ENCODE assay signal across 8 mouse cellular contexts in genomic region chr9:35267976-35268715, GRCm38 (mm10). TPM values are rescaled to one million over a fixed set of nuclear protein-coding genes. Genes with fewer than 3 reads are reported as not detected.
DNase-seq lines count a peak whose midpoint lies in the region; ATAC-seq and TF ChIP-seq lines count a peak whose summit lies in the region.

No protein-coding gene starts in this region.

- DNase-seq in heart, adult 11 months = peak; percentile 86
- no peak for DNase-seq in heart, postnatal 14 days
- peak; percentile 71 for DNase-seq in intestine, embryonic 14.5 days (ENCODE audit: low spot score)
- no peak for DNase-seq in midbrain, postnatal 0 days (ENCODE audit: low spot score)
- no peak for DNase-seq in ovary, adult 18-20 months (ENCODE audit: low spot score)
- DNase-seq in urinary bladder, postnatal 14 days (ENCODE audit: low spot score) = no peak

- intact Hi-C loops in heart, postnatal 14 days (cut with DNase I) = loop anchor here (1.0 to 5.0 kb wide), 2 partner anchors 57 to 156 kb away; partner anchors contain the start of gene Foxred1

- no peak overlapping the region; the same call in 1 of the 2 replicates for H3K27ac ChIP-seq in embryonic facial prominence, embryonic 12.5 days
- H3K27ac ChIP-seq in intestine, embryonic 14.5 days (ENCODE audit: low read depth) = peak overlapping the region; percentile 49; the same call in 1 of the 2 replicates
- peak overlapping the region; percentile 83 for H3K27ac ChIP-seq in midbrain, postnatal 0 days (ENCODE audit: low read depth, low read length)

- peak overlapping the region; percentile 64 for H3K9ac ChIP-seq in embryonic facial prominence, embryonic 12.5 days
- peak overlapping the region; percentile 71 for H3K9ac ChIP-seq in intestine, embryonic 14.5 days (ENCODE audit: low read length)
- peak overlapping the region; percentile 75 for H3K9ac ChIP-seq in midbrain, postnatal 0 days (replicated peaks; ENCODE audit: low read length, poor library complexity, severe bottlenecking)

- no peak for TF ChIP-seq CTCF in midbrain, postnatal 0 days (IDR thresholded peaks at IDR 0.05)

- H3K4me2 ChIP-seq in embryonic facial prominence, embryonic 12.5 days (replicated peaks) = peak overlapping the region; percentile 75
- peak overlapping the region; percentile 83 for H3K4me2 ChIP-seq in intestine, embryonic 14.5 days (ENCODE audit: low read length)
- H3K4me2 ChIP-seq in midbrain, postnatal 0 days (ENCODE audit: low read depth, low read length, poor library complexity, severe bottlenecking) = peak overlapping the region; percentile 75

- H3K27me3 ChIP-seq in embryonic facial prominence, embryonic 12.5 days = no peaks in the 10 kb centered on the region
- no peaks in the 10 kb centered on the region for H3K27me3 ChIP-seq in intestine, embryonic 14.5 days (replicated peaks; ENCODE audit: control insufficient read depth, insufficient read depth, low read length)
- H3K27me3 ChIP-seq in midbrain, postnatal 0 days (ENCODE audit: insufficient read depth, low read length) = no peaks in the 10 kb centered on the region

- peaks cover 21% of the 10 kb centered on the region for H3K36me3 ChIP-seq in embryonic facial prominence, embryonic 12.5 days
- peaks cover 26% of the 10 kb centered on the region for H3K36me3 ChIP-seq in intestine, embryonic 14.5 days (ENCODE audit: control insufficient read depth, insufficient read depth, low read length)
- H3K36me3 ChIP-seq in midbrain, postnatal 0 days (ENCODE audit: insufficient read depth, low read length) = peaks cover 1% of the 10 kb centered on the region; the same call in 1 of the 2 replicates

- peak; percentile 47 for ATAC-seq in CD4-positive, CD25-positive, alpha-beta regulatory T cell, adult 4 months
- peak; percentile 35; the same call in 1 of the 2 replicates for ATAC-seq in embryonic facial prominence, embryonic 12.5 days (ENCODE audit: insufficient number of reproducible peaks, insufficient read depth, low FRiP score, low TSS enrichment)
- peak; percentile 56 for ATAC-seq in intestine, embryonic 14.5 days (replicated peaks; ENCODE audit: low FRiP score, low TSS enrichment, low read depth)
- ATAC-seq in midbrain, postnatal 0 days (ENCODE audit: low FRiP score) = peak; percentile 60

- H3K9me3 ChIP-seq in embryonic facial prominence, embryonic 12.5 days = no peaks in the 10 kb centered on the region
- H3K9me3 ChIP-seq in intestine, embryonic 14.5 days (ENCODE audit: control insufficient read depth, low read length) = no peaks in the 10 kb centered on the region
- no peaks in the 10 kb centered on the region for H3K9me3 ChIP-seq in midbrain, postnatal 0 days (ENCODE audit: low read length)

- peak overlapping the region; percentile 57 for H3K4me3 ChIP-seq in embryonic facial prominence, embryonic 12.5 days
- peak overlapping the region; percentile 80 for H3K4me3 ChIP-seq in intestine, embryonic 14.5 days (ENCODE audit: low read depth, low read length)
- peak overlapping the region; percentile 51 for H3K4me3 ChIP-seq in midbrain, postnatal 0 days (ENCODE audit: low read depth, low read length)

- H3K4me1 ChIP-seq in embryonic facial prominence, embryonic 12.5 days = peaks cover 13% of the 10 kb centered on the region
- H3K4me1 ChIP-seq in intestine, embryonic 14.5 days (replicated peaks; ENCODE audit: control insufficient read depth, insufficient read depth, low read length) = peaks cover 8% of the 10 kb centered on the region
- H3K4me1 ChIP-seq in midbrain, postnatal 0 days (ENCODE audit: insufficient read depth, low read length) = peaks cover 12% of the 10 kb centered on the region; the same call in 1 of the 2 replicates

- WGBS in embryonic facial prominence, embryonic 12.5 days = 2% methylated on average over 21 of the region's 21 CpGs
- 2% methylated on average over 21 of the region's 21 CpGs for WGBS in intestine, embryonic 14.5 days
- 2% methylated on average over 21 of the region's 21 CpGs for WGBS in midbrain, postnatal 0 days

RNA-seq across cellular contexts. Expression of gene Rpusd4, which starts 0.5 kb away (rescaled TPM):
- 10 to 100 TPM; 10.8 to 10.9 TPM for total RNA-seq in heart, postnatal 14 days (2021)
- 10 to 100 TPM; 38.3 to 60.7 TPM for polyA plus RNA-seq in CD4-positive, CD25-positive, alpha-beta regulatory T cell, adult 4 months (2017; shearing (Covaris generic))
- polyA plus RNA-seq in embryonic facial prominence, embryonic 12.5 days (2016; fragmentation: Nextera tagmentation; extraction: Ambion mirVana) = 30.1 and 34.9 TPM in 2 replicates
- polyA plus RNA-seq in intestine, embryonic 14.5 days (2014; fragmentation: Nextera tagmentation; extraction: Ambion mirVana) = 29.1 and 37.1 TPM in 2 replicates
- 6.9 and 8.7 TPM in 2 replicates for total RNA-seq in midbrain, postnatal 0 days (2014; rRNA removed)
- 10.6 and 11.0 TPM in 2 replicates for polyA plus RNA-seq in midbrain, postnatal 0 days (2015; fragmentation: Nextera tagmentation; extraction: Ambion mirVana)

RNA-seq across cellular contexts. Expression of gene Fam118b, which starts 0.5 kb away (rescaled TPM):
- 10 to 100 TPM; 15.4 to 16.8 TPM for total RNA-seq in heart, postnatal 14 days (2021)
- polyA plus RNA-seq in CD4-positive, CD25-positive, alpha-beta regulatory T cell, adult 4 months (2017; shearing (Covaris generic)) = 10 to 100 TPM; 53.5 to 68.9 TPM
- 58.5 and 59.1 TPM in 2 replicates for polyA plus RNA-seq in embryonic facial prominence, embryonic 12.5 days (2016; fragmentation: Nextera tagmentation; extraction: Ambion mirVana)
- polyA plus RNA-seq in intestine, embryonic 14.5 days (2014; fragmentation: Nextera tagmentation; extraction: Ambion mirVana) = 43.1 and 43.2 TPM in 2 replicates
- 24.6 and 29.4 TPM in 2 replicates for total RNA-seq in midbrain, postnatal 0 days (2014; rRNA removed)
- polyA plus RNA-seq in midbrain, postnatal 0 days (2015; fragmentation: Nextera tagmentation; extraction: Ambion mirVana) = 37.4 and 41.5 TPM in 2 replicates

RNA-seq across cellular contexts. Expression of gene Foxred1, which starts 57.3 kb away (rescaled TPM):
- total RNA-seq in heart, postnatal 14 days (2021) = 10 to 100 TPM; 94.8 to 97.1 TPM
- polyA plus RNA-seq in CD4-positive, CD25-positive, alpha-beta regulatory T cell, adult 4 months (2017; shearing (Covaris generic)) = 10 to 100 TPM; 26.3 to 55.3 TPM
- polyA plus RNA-seq in embryonic facial prominence, embryonic 12.5 days (2016; fragmentation: Nextera tagmentation; extraction: Ambion mirVana) = 49.5 and 52.7 TPM in 2 replicates
- polyA plus RNA-seq in intestine, embryonic 14.5 days (2014; fragmentation: Nextera tagmentation; extraction: Ambion mirVana) = 39.9 and 40.9 TPM in 2 replicates
- 36.3 and 39.8 TPM in 2 replicates for total RNA-seq in midbrain, postnatal 0 days (2014; rRNA removed)
- 46.5 and 47.0 TPM in 2 replicates for polyA plus RNA-seq in midbrain, postnatal 0 days (2015; fragmentation: Nextera tagmentation; extraction: Ambion mirVana)

Comparison
In these comparisons a context has a peak if more than half of its experiments do, and no peak if none do; other contexts are left out.
1. DNase-seq: peak in heart, adult 11 months (single experiment) and intestine, embryonic 14.5 days (single experiment); none in heart, postnatal 14 days (0 of 2), midbrain, postnatal 0 days (single experiment), ovary, adult 18-20 months (single experiment) and urinary bladder, postnatal 14 days (single experiment).
2. Peak in every context shown above with its lines, with median percentiles within 50 percentile points of each other: ATAC-seq, H3K4me2 ChIP-seq, H3K4me3 ChIP-seq and H3K9ac ChIP-seq.